Mouse (Mus musculus): Measurements from ENCODE around the gene Pheta1. TPM values are rescaled to one million over a fixed set of nuclear protein-coding genes. Genes with fewer than 3 reads are reported as not detected.

Pheta1 gene
- 10.6 and 11.8 TPM in 2 replicates for polyA plus RNA-seq (2014; fragmentation: Nextera tagmentation; extraction: Ambion mirVana)

DNA sequence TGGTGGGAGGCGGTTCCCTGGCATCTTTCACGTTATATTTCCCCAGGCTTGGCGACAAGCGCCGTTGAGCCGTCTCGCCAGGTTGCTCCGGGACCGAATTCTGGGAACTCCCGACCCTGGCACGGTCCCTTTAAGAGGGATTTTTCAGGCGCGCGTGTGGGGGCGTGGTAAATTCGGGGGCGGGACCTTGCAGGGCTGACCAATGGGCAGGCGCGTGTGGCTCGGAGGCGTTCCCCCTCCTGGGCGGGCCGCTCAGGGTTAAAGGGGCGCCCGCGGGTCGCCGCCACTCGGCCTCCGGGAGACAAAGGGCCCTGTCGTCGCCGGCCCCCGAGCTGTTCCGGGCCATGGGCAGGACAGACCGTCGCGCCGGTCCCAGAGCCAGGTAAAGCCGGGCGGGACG lies at the start of gene Pheta1:
TSS of gene Pheta1 (plus strand) at position 242 of the 400 bp plus-strand sequence.
- no peaks in the 10 kb centered on the region for H3K9me3 ChIP-seq (replicated peaks; ENCODE audit: control insufficient read depth, low read length)
- H3K27me3 ChIP-seq (ENCODE audit: control insufficient read depth, insufficient read depth, low read length): peaks cover 9% of the 10 kb centered on the region
- H3K4me2 ChIP-seq: peak within 1 kb of the TSS; percentile 82
- peak within 1 kb of the TSS; percentile 86 for H3K4me3 ChIP-seq (ENCODE audit: low read depth, low read length)
- H3K4me1 ChIP-seq (ENCODE audit: control insufficient read depth, insufficient read depth, low read length): peaks cover 24% of the 10 kb centered on the region
- peak within 1 kb of the TSS; percentile 78 for H3K27ac ChIP-seq (ENCODE audit: low read depth, low read length)
- peaks cover 8% of the 10 kb centered on the region for H3K36me3 ChIP-seq (ENCODE audit: control insufficient read depth, insufficient read depth, low read length)
- WGBS (ENCODE audit: insufficient replicate concordance): under 1% methylated on average over 35 of the region's 42 CpGs
- ATAC-seq (replicated peaks; ENCODE audit: insufficient number of reproducible peaks, low FRiP score, low TSS enrichment): peak; percentile 86
- peak within 1 kb of the TSS; percentile 90 for H3K9ac ChIP-seq (ENCODE audit: low read depth, low read length)

DNA sequence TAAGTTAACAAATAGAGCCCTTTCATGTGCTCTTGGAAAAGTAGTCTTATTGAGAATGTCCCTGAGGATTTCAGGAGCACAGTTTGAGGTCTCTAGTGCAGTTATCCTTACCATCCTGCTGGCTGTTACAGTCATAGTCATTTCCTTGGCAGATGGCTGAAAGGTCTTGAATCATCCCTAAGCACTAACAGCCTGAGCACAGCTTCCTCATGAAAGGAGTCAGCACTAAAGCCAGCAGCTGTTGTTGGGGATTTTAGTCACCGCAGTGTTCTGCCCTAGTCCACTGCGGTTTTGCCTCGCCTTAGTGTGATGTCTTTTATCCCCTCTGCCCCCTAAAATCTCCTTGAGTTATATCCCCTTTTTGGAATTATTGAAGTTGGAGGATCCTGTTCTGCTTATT lies 41.6 kb upstream of the Pheta1 start:
- H3K36me3 ChIP-seq (ENCODE audit: control insufficient read depth, insufficient read depth, low read length): peaks cover 24% of the 10 kb centered on the region
- no peak overlapping the region for H3K27ac ChIP-seq (ENCODE audit: low read depth, low read length)
- H3K27me3 ChIP-seq (ENCODE audit: control insufficient read depth, insufficient read depth, low read length): no peaks in the 10 kb centered on the region
- peaks cover 32% of the 10 kb centered on the region for H3K4me1 ChIP-seq (ENCODE audit: control insufficient read depth, insufficient read depth, low read length)
- no peak overlapping the region for H3K4me2 ChIP-seq
- no peak overlapping the region for H3K4me3 ChIP-seq (ENCODE audit: low read depth, low read length)
- no peak for ATAC-seq (replicated peaks; ENCODE audit: insufficient number of reproducible peaks, low FRiP score, low TSS enrichment)
- H3K9ac ChIP-seq (ENCODE audit: low read depth, low read length): no peak overlapping the region
- 91% methylated on average over 3 of the region's 3 CpGs for WGBS (ENCODE audit: insufficient replicate concordance)
- no peaks in the 10 kb centered on the region for H3K9me3 ChIP-seq (replicated peaks; ENCODE audit: control insufficient read depth, low read length)

DNA sequence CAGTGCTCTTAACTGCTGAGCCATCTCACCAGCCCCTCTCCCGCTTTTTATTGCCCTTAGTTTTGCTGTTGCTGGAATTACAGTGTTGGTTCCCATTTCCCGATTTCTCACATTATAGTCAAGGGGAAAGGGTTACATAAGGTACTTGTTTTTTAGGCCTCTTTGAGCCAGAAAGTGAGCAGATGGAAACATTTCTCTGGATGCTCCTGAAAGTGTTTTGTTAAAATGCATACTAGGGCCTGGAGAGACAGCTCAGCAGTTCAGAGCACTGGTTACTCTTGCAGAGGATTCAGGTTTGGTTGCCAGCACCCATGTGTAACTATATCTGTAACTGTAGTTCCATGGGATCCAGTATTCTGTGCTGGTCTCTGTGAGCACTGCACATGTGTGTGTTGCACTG lies 40.6 kb upstream of the Pheta1 start:
- Histone ChIP-seq H3K4me1 (ENCODE audit: control insufficient read depth, insufficient read depth, low read length) (peaks cover 32% of the 10 kb centered on the region), H3K36me3 (ENCODE audit: control insufficient read depth, insufficient read depth, low read length) (peaks cover 22% of the 10 kb centered on the region), H3K9me3 (replicated peaks; ENCODE audit: control insufficient read depth, low read length) (no peaks in the 10 kb centered on the region), H3K27me3 (ENCODE audit: control insufficient read depth, insufficient read depth, low read length) (no peaks in the 10 kb centered on the region), H3K9ac (ENCODE audit: low read depth, low read length) (no peak overlapping the region), H3K27ac (ENCODE audit: low read depth, low read length) (no peak overlapping the region), H3K4me3 (ENCODE audit: low read depth, low read length) (no peak overlapping the region), H3K4me2 (no peak overlapping the region)
- 95% methylated on average over 2 of the region's 2 CpGs for WGBS (ENCODE audit: insufficient replicate concordance)
- ATAC-seq (replicated peaks; ENCODE audit: insufficient number of reproducible peaks, low FRiP score, low TSS enrichment): no peak

DNA sequence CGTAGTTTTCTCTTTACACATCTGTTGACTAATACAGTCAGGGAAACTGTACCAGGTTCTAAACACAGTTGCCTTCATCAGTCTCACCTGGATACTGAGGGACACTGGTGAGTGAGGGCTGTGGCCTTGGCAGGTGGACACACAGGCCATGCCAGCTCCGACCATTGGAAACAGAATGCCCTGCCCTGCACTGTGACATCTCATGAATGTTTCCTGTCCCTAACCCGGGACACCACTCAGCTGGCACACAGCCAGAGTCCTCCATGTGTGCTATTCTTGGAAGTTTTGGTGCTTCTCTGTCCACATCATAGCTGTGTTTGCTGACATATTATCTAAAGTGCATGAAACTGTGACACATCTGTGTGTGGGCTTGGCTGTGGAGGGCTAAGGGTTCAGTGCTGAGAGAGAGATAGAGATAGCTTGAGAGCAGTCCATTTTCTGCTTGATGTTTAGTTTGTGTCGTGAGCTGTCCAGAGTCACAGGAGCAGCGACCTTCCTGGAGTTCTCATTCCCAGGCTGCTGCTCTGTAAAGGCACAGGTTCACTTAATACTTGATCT lies 39.0 kb upstream of the Pheta1 start:
- H3K9ac ChIP-seq (ENCODE audit: low read depth, low read length): no peak overlapping the region
- no peak overlapping the region for H3K4me2 ChIP-seq
- peaks cover 32% of the 10 kb centered on the region for H3K4me1 ChIP-seq (ENCODE audit: control insufficient read depth, insufficient read depth, low read length)
- H3K4me3 ChIP-seq (ENCODE audit: low read depth, low read length): no peak overlapping the region
- H3K9me3 ChIP-seq (replicated peaks; ENCODE audit: control insufficient read depth, low read length): no peaks in the 10 kb centered on the region
- no peak for ATAC-seq (replicated peaks; ENCODE audit: insufficient number of reproducible peaks, low FRiP score, low TSS enrichment)
- H3K36me3 ChIP-seq (ENCODE audit: control insufficient read depth, insufficient read depth, low read length): peaks cover 25% of the 10 kb centered on the region
- peak overlapping the region; percentile 46 for H3K27ac ChIP-seq (ENCODE audit: low read depth, low read length)
- no peaks in the 10 kb centered on the region for H3K27me3 ChIP-seq (ENCODE audit: control insufficient read depth, insufficient read depth, low read length)
- 47% methylated on average over 5 of the region's 5 CpGs for WGBS (ENCODE audit: insufficient replicate concordance)

DNA sequence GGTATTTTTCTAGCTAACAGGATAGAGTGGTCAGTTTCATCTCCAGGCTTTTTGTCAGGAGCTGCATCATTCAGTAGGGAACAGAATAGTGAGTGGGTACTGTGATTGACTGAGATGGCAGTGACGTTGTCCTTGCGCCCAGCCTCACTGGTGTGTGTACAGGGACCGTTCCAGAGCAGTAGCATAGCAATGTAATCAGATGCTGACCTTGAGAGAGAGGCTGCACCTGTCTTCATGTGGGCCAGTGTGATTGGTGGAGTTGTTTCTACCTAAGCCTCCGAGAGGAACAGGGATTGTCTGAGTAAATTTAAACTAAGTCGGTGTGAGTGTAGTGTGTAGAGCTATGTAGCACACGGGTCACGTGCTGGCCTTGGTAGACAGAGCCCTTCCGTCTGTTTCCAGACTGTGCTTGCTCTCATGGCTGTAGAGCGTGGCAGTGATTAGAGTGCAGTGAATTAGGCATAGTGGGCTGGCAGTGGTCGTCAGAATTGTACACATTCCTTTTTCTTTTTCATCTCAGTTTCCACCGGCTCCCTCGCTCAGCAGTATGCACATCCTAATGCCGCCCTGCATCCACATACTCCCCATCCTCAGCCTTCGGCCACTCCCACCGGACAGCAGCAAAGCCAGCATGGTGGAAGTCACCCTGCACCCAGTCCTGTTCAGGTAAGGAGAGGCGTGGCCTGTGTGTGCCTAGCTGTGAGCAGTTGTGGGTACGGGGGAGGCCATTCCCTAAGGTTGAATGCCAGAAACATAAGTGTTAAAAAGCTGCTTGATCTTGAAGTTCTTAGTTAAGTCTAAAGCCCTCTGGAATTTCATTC lies 38.2 kb upstream of the Pheta1 start:
- WGBS (ENCODE audit: insufficient replicate concordance): 87% methylated on average over 17 of the region's 17 CpGs
- peak overlapping the region; percentile 46 for H3K27ac ChIP-seq (ENCODE audit: low read depth, low read length)
- H3K36me3 ChIP-seq (ENCODE audit: control insufficient read depth, insufficient read depth, low read length): peaks cover 24% of the 10 kb centered on the region

DNA sequence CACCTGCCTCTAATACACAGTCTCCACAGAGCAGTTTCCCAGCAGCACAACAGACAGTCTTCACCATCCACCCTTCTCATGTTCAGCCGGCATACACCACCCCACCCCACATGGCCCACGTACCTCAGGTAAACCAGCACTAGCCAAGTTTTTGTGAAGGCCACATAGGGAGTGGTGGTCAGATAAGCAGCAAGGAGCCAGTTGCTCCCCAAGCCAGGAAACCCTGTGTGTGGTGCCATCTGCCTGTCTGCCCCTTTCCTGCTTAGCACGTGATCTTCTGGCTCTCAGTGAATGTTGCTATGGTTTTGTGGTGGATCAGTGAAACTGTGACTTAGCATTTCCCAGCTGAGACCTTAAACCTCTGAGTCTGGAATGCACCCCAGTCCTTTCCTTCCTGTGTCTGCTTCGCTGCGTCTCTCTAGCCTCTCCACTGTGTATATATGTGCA lies 37.3 kb upstream of the Pheta1 start:
- Histone ChIP-seq H3K9ac (ENCODE audit: low read depth, low read length) (no peak overlapping the region), H3K4me2 (no peak overlapping the region), H3K27ac (ENCODE audit: low read depth, low read length) (no peak overlapping the region), H3K4me3 (ENCODE audit: low read depth, low read length) (no peak overlapping the region), H3K4me1 (ENCODE audit: control insufficient read depth, insufficient read depth, low read length) (peaks cover 32% of the 10 kb centered on the region), H3K36me3 (ENCODE audit: control insufficient read depth, insufficient read depth, low read length) (peaks cover 27% of the 10 kb centered on the region), H3K27me3 (ENCODE audit: control insufficient read depth, insufficient read depth, low read length) (no peaks in the 10 kb centered on the region), H3K9me3 (replicated peaks; ENCODE audit: control insufficient read depth, low read length) (no peaks in the 10 kb centered on the region)
- WGBS (ENCODE audit: insufficient replicate concordance): 86% methylated on average over 5 of the region's 5 CpGs
- ATAC-seq (replicated peaks; ENCODE audit: insufficient number of reproducible peaks, low FRiP score, low TSS enrichment): no peak

More for the DNA sequence above, 38.2 kb upstream of the Pheta1 start:
- H3K27me3 ChIP-seq (ENCODE audit: control insufficient read depth, insufficient read depth, low read length): no peaks in the 10 kb centered on the region
- H3K4me3 ChIP-seq (ENCODE audit: low read depth, low read length): no peak overlapping the region
- ATAC-seq (replicated peaks; ENCODE audit: insufficient number of reproducible peaks, low FRiP score, low TSS enrichment): no peak
- peak overlapping the region; percentile 13 for H3K9ac ChIP-seq (ENCODE audit: low read depth, low read length)
- H3K4me1 ChIP-seq (ENCODE audit: control insufficient read depth, insufficient read depth, low read length): peaks cover 32% of the 10 kb centered on the region
- no peak overlapping the region for H3K4me2 ChIP-seq
- no peaks in the 10 kb centered on the region for H3K9me3 ChIP-seq (replicated peaks; ENCODE audit: control insufficient read depth, low read length)

DNA sequence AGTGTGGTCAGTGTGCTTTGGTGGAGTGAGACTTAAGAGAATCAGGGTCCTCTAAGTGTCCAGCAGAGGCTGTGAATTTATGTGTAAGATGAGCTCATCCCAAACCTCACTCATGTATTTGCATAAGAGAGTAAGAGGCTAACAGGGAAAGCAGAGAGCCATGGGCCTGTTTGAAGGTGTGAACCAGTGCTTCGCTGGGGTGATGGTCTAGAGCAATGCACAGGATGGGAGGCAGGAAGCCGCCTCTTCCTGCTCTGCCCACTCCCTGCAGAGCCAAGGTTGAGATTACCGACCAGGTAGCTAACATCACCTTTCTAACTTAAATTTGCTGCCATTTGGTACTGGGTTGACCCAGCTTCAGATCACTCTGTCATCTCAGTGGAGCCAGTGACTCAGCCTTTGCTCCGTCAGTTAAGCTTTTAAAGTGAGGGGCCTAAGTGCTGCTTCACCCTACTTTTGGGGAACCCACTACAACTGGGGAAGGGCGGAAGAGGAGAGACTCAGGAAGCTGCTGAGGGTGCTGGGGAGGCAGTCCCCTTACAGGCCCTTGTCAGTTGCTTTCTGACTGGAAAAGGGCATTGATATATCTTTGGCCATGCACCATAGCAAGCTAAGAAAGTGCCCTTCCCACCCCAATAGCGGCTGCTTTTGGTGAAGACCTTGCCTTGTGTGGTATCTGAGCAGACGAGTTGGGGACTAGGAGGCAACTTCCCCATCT lies 36.1 kb upstream of the Pheta1 start:
- peaks cover 35% of the 10 kb centered on the region for H3K36me3 ChIP-seq (ENCODE audit: control insufficient read depth, insufficient read depth, low read length)
- H3K4me2 ChIP-seq: no peak overlapping the region
- WGBS (ENCODE audit: insufficient replicate concordance): 84% methylated on average over 7 of the region's 7 CpGs

DNA sequence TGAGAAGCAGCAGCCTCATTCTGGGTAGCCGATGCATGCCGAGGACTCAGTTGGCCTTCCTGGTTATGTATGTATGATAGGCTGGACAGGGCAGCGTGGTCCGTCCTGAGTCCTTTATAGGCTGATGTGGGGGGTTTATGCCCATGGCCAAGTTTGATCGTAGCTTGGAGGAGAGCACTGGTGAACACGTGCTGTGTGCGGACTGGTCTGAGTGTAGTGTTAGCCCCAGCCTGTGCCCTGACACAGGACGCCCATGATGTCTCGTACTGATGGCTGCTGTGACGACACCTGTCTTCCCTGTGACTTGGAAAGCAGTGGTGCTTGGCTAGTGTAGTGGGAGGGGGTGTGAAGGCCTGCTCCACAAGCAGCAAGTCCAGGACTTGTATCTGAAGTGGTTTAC lies 35.0 kb upstream of the Pheta1 start:
- Histone ChIP-seq H3K4me1 (ENCODE audit: control insufficient read depth, insufficient read depth, low read length) (peaks cover 30% of the 10 kb centered on the region), H3K4me3 (ENCODE audit: low read depth, low read length) (no peak overlapping the region), H3K36me3 (ENCODE audit: control insufficient read depth, insufficient read depth, low read length) (peaks cover 43% of the 10 kb centered on the region), H3K4me2 (no peak overlapping the region), H3K27ac (ENCODE audit: low read depth, low read length) (0 out of 2 replicates have a peak overlapping the region, but pooled peaks have one; percentile 4), H3K9ac (ENCODE audit: low read depth, low read length) (no peak overlapping the region), H3K9me3 (replicated peaks; ENCODE audit: control insufficient read depth, low read length) (no peaks in the 10 kb centered on the region), H3K27me3 (ENCODE audit: control insufficient read depth, insufficient read depth, low read length) (no peaks in the 10 kb centered on the region)
- no peak for ATAC-seq (replicated peaks; ENCODE audit: insufficient number of reproducible peaks, low FRiP score, low TSS enrichment)
- WGBS (ENCODE audit: insufficient replicate concordance): 87% methylated on average over 10 of the region's 10 CpGs

More for the DNA sequence above, 36.1 kb upstream of the Pheta1 start:
- ATAC-seq (replicated peaks; ENCODE audit: insufficient number of reproducible peaks, low FRiP score, low TSS enrichment): no peak
- Histone ChIP-seq H3K27me3 (ENCODE audit: control insufficient read depth, insufficient read depth, low read length) (no peaks in the 10 kb centered on the region), H3K4me3 (ENCODE audit: low read depth, low read length) (no peak overlapping the region), H3K27ac (ENCODE audit: low read depth, low read length) (no peak overlapping the region), H3K9ac (ENCODE audit: low read depth, low read length) (no peak overlapping the region), H3K9me3 (replicated peaks; ENCODE audit: control insufficient read depth, low read length) (no peaks in the 10 kb centered on the region), H3K4me1 (ENCODE audit: control insufficient read depth, insufficient read depth, low read length) (peaks cover 32% of the 10 kb centered on the region)

All from heart, embryonic 11.5 days (tissue).